Mouse (Mus musculus) granulocyte monocyte progenitor cell, adult 5-6 weeks (primary cell): ENCODE results near the gene Cdon. TPM values are rescaled to one million over a fixed set of nuclear protein-coding genes. Genes with fewer than 3 reads are reported as not detected.
"Not testable (repeated sequence)": the region's sequence is repeated elsewhere in the genome, so short reads cannot be mapped to it uniquely, and the experiment has no call there.

Experiments
- ATAC-seq: replicated peaks from 2 replicates; pipeline ENCODE4 v1.8.0; 2016; ENCODE audit warnings: mild to moderate bottlenecking, moderate TSS enrichment, inconsistent platforms; ENCODE audit not compliant: poor library complexity, severe bottlenecking
- total RNA-seq, 2 experiments: library from RNA; stranded (forward) in 1 of 2; stranded (reverse) in 1 of 2; fragments of 200-712, 200-1000 nt in 1 of 2; fragments of >200 nt in 1 of 2; fragmentation: Nextera tagmentation in 1 of 2; gene quantifications; 2 replicates each; pipeline ENCODE4 v1.2.3; 2014 to 2017

The Cdon gene
- total RNA-seq (2014; fragmentation: Nextera tagmentation) = 0.09 and 1.0 TPM in 2 replicates
- total RNA-seq (2017) = 0.46 and 1.2 TPM in 2 replicates

- ATAC-seq = peak; percentile 87
Measured at GRCm38 (mm10) chr9:35420805-35421719, at the start of gene Cdon. Gene Cdon, plus strand, starts transcription at chr9:35421128.

GRCm38 (mm10) chr9:35372324-35373101 is 48.4 kb upstream of the Cdon start:
- no peak for ATAC-seq

- no peak for ATAC-seq
Measured at GRCm38 (mm10) chr9:35377916-35378315, 43.0 kb upstream of the Cdon start.

GRCm38 (mm10) chr9:35378991-35379390 is 41.9 kb upstream of the Cdon start:
- no peak for ATAC-seq

GRCm38 (mm10) chr9:35399896-35400295 is 21.0 kb upstream of the Cdon start:
- ATAC-seq = no peak

GRCm38 (mm10) chr9:35400398-35400797 is 20.5 kb upstream of the Cdon start:
- 0 out of 2 replicates have a peak, but pooled peaks have one; percentile 9 for ATAC-seq

GRCm38 (mm10) chr9:35400831-35401230 is 20.1 kb upstream of the Cdon start:
- ATAC-seq = no peak

- no peak for ATAC-seq
Measured at GRCm38 (mm10) chr9:35402584-35402991, 18.3 kb upstream of the Cdon start.

GRCm38 (mm10) chr9:35403490-35403889 is 17.4 kb upstream of the Cdon start:
- ATAC-seq = no peak

- ATAC-seq = no peak
Measured at GRCm38 (mm10) chr9:35405038-35405905, 15.7 kb upstream of the Cdon start.

- ATAC-seq = no peak
Measured at GRCm38 (mm10) chr9:35411225-35411965, 9.5 kb upstream of the Cdon start.

- ATAC-seq = no peak
Measured at GRCm38 (mm10) chr9:35411975-35412374, 9.0 kb upstream of the Cdon start.

GRCm38 (mm10) chr9:35421730-35422235 is 855 bp downstream of the Cdon start:
- ATAC-seq = peak; percentile 31

- 0 out of 2 replicates have a peak, but pooled peaks have one; percentile 18 for ATAC-seq
Measured at GRCm38 (mm10) chr9:35422405-35422941, 1.5 kb downstream of the Cdon start.

- no peak for ATAC-seq
Measured at GRCm38 (mm10) chr9:35423265-35423664, 2.3 kb downstream of the Cdon start.

- ATAC-seq = no peak
Measured at GRCm38 (mm10) chr9:35424671-35425070, 3.7 kb downstream of the Cdon start.

- no peak for ATAC-seq
Measured at GRCm38 (mm10) chr9:35430476-35430875, 9.5 kb downstream of the Cdon start.

GRCm38 (mm10) chr9:35431396-35431795 is 10.5 kb downstream of the Cdon start:
- no peak for ATAC-seq

GRCm38 (mm10) chr9:35432717-35433297 is 11.9 kb downstream of the Cdon start:
- ATAC-seq = not testable (repeated sequence)
